Comparison of ENCODE assay signal across 12 mouse cellular contexts in genomic region chr2:52589514-52589913, GRCm38 (mm10).
DNase-seq lines count a peak whose midpoint lies in the region; ATAC-seq and TF ChIP-seq lines count a peak whose summit lies in the region.
"Had no signal": no experiment of that assay in that cellular context is flagged by ENCODE, and none has a peak within 500 bp of the region (broad histone marks: within the 10 kb centered on the region; RNA-seq: fewer than 3 reads in every experiment).

No protein-coding gene starts in this region.

- TF ChIP-seq POLR2A in kidney, adult 2 months (IDR thresholded peaks at IDR 0.05; ENCODE audit: low read depth, low read length), result no peak
- TF ChIP-seq POLR2A in ES-Bruce4 (IDR thresholded peaks at IDR 0.05; ENCODE audit: insufficient read depth, low read length), result no peak

- H3K36me3 ChIP-seq in kidney, adult 2 months (ENCODE audit: control insufficient read depth, insufficient read depth, low read length), result no peaks in the 10 kb centered on the region
- no peaks in the 10 kb centered on the region for H3K36me3 ChIP-seq in ES-Bruce4 (ENCODE audit: control insufficient read depth, insufficient read depth, low read length, poor library complexity, severe bottlenecking)
- H3K36me3 ChIP-seq in liver, embryonic 14.5 days (replicated peaks; ENCODE audit: control insufficient read depth, insufficient read depth, low read depth), result no peaks in the 10 kb centered on the region
- H3K36me3 ChIP-seq: limb, embryonic 12.5 days had no signal

- H3K27ac ChIP-seq in kidney, adult 2 months (ENCODE audit: insufficient read depth, low read depth, low read length), result no peak overlapping the region
- no peak overlapping the region for H3K27ac ChIP-seq in ES-Bruce4 (ENCODE audit: insufficient read depth, low read length)
- no peak overlapping the region for H3K27ac ChIP-seq in liver, embryonic 14.5 days

- no peaks in the 10 kb centered on the region; the same call in 1 of the 2 replicates for H3K4me1 ChIP-seq in kidney, adult 2 months (ENCODE audit: control insufficient read depth, insufficient read depth, low read length)
- no peaks in the 10 kb centered on the region for H3K4me1 ChIP-seq in ES-Bruce4 (ENCODE audit: control insufficient read depth, insufficient read depth, low read length)
- peaks cover 28 to 58% of the 10 kb centered on the region in 2 experiments for H3K4me1 ChIP-seq in liver, embryonic 14.5 days (replicated peaks; ENCODE audit: control insufficient read depth in 2 of 2, insufficient read depth in 2 of 2, low read length in 1 of 2)

- no peak overlapping the region for H3K4me2 ChIP-seq in liver, embryonic 14.5 days (ENCODE audit: low read depth)
- H3K4me2 ChIP-seq: limb, embryonic 12.5 days had no signal

- no peaks in the 10 kb centered on the region for H3K9me3 ChIP-seq in ES-Bruce4 (replicated peaks; ENCODE audit: control insufficient read depth, insufficient read depth, low read length, poor library complexity, severe bottlenecking)
- H3K9me3 ChIP-seq in liver, embryonic 14.5 days (ENCODE audit: control insufficient read depth, low read length), result no peaks in the 10 kb centered on the region
- H3K9me3 ChIP-seq: limb, embryonic 12.5 days had no signal

- CTCF ChIA-PET in Patski (lab: Charles Lee), result interaction anchor here (0.5 to 1.9 kb wide), 5 partner anchors 13 to 333 kb away, joined by 3 to 9 read pairs (median 4); no protein-coding TSS in a partner anchor

- H3K27me3 ChIP-seq in kidney, adult 2 months (replicated peaks; ENCODE audit: control insufficient read depth, insufficient read depth, low read length), result no peaks in the 10 kb centered on the region
- H3K27me3 ChIP-seq in ES-Bruce4 (ENCODE audit: control insufficient read depth, insufficient read depth, low read length, poor library complexity, severe bottlenecking), result no peaks in the 10 kb centered on the region
- no peaks in the 10 kb centered on the region for H3K27me3 ChIP-seq in Patski
- H3K27me3 ChIP-seq in liver, embryonic 14.5 days (ENCODE audit: control insufficient read depth, insufficient read depth, low read length), result no peaks in the 10 kb centered on the region
- H3K27me3 ChIP-seq: limb, embryonic 12.5 days had no signal

- peak; percentile 43 for TF ChIP-seq CTCF in kidney, adult 2 months (conservative IDR thresholded peaks at IDR 0.05; ENCODE audit: insufficient read depth, insufficient read length, low read depth, low read length)
- TF ChIP-seq CTCF in ES-Bruce4 (IDR thresholded peaks at IDR 0.05; ENCODE audit: low read depth, low read length), result peak; percentile 33
- peak; percentile 44 for TF ChIP-seq CTCF in Patski (IDR thresholded peaks at IDR 0.05)
- peak; percentile 75 for TF ChIP-seq CTCF in liver, embryonic 14.5 days (IDR thresholded peaks at IDR 0.05; ENCODE audit: low read depth)

- DNase-seq in kidney, adult 2 months, result no peak
- DNase-seq in kidney, postnatal 25 days, result no peak
- no peak for DNase-seq in Patski (ENCODE audit: low read depth, low spot score)
- DNase-seq in liver, embryonic 14.5 days (ENCODE audit: low read depth in 3 of 3, low spot score in 3 of 3), result peak in 2 of 3 experiments; percentile 28 to 57
- no peak for DNase-seq in cerebellum, adult 11-12 months
- DNase-seq in urinary bladder, postnatal 25 days (ENCODE audit: low spot score), result no peak
- DNase-seq: gastrocnemius, postnatal 10 days; kidney, postnatal 4 days; right cerebral cortex, postnatal 4 days had no signal

- H3K9ac ChIP-seq in ES-Bruce4 (ENCODE audit: low read depth, poor library complexity, severe bottlenecking), result no peak overlapping the region
- H3K9ac ChIP-seq in liver, embryonic 14.5 days (replicated peaks), result no peak overlapping the region

- WGBS in kidney, adult 2 months, result 98% methylated on average over 4 of the region's 4 CpGs
- 42% methylated on average over 4 of the region's 4 CpGs for WGBS in liver, embryonic 14.5 days (ENCODE audit: insufficient replicate concordance)

- POLR2A ChIA-PET in Patski (lab: Charles Lee), result no interaction called here

- no peak for ATAC-seq in Patski
- ATAC-seq in liver, embryonic 14.5 days (ENCODE audit: insufficient read depth), result peak; percentile 61

- in situ Hi-C loops in Patski (cut with MboI; ENCODE audit: low pct_unique_long_range_greater_than_20kb), result no loop called here

- TF ChIP-seq EP300 in ES-Bruce4 (IDR thresholded peaks at IDR 0.05; ENCODE audit: insufficient read depth, low read depth, low read length), result no peak
- peak; percentile 79 for TF ChIP-seq EP300 in liver, embryonic 14.5 days (IDR thresholded peaks at IDR 0.05; ENCODE audit: low read depth)

- H3K4me3 ChIP-seq in kidney, adult 2 months (ENCODE audit: insufficient read depth, low read depth, low read length), result no peak overlapping the region
- H3K4me3 ChIP-seq in ES-Bruce4 (ENCODE audit: low read depth, low read length), result no peak overlapping the region
- no peak overlapping the region for H3K4me3 ChIP-seq in liver, embryonic 14.5 days (ENCODE audit: insufficient read depth in 1 of 2, low read depth in 2 of 2, low read length in 2 of 2)
- H3K4me3 ChIP-seq: erythroblast, embryonic 14.5 days; limb, embryonic 12.5 days had no signal

Comparison
In these comparisons a context has a peak if more than half of its experiments do, and no peak if none do; other contexts are left out.
1. DNase-seq: peak in liver, embryonic 14.5 days (2 of 3); none in kidney, adult 2 months (single experiment), kidney, postnatal 25 days (0 of 2), Patski (single experiment), cerebellum, adult 11-12 months (single experiment) and urinary bladder, postnatal 25 days (single experiment).
2. Peak in every context shown above with its lines, with median percentiles within 50 percentile points of each other: CTCF ChIP-seq.